Mouse (Mus musculus) 416B (cell line): ENCODE data around the gene Ext2.

Experiments
- DNase-seq: peaks from one replicate; pipeline ENCODE4 v3.0.0; 2011; ENCODE audit warnings: low read depth

The Ext2 gene

GRCm38 (mm10) chr2:93619208-93619849 is 203.0 kb downstream of the Ext2 start:
- DNase-seq, result no peak

- DNase-seq, result no peak
Measured at GRCm38 (mm10) chr2:93618447-93619199, 203.7 kb downstream of the Ext2 start.

GRCm38 (mm10) chr2:93615845-93616689 is 206.3 kb downstream of the Ext2 start:
- no peak for DNase-seq

GRCm38 (mm10) chr2:93613020-93613419 is 209.3 kb downstream of the Ext2 start:
- DNase-seq, result no peak
